Mouse (Mus musculus) ES-E14 (cell line): Measurements from ENCODE around the gene Myo1c. TPM values are rescaled to one million over a fixed set of nuclear protein-coding genes. Genes with fewer than 3 reads are reported as not detected.
"Not testable (repeated sequence)": the region's sequence is repeated elsewhere in the genome, so short reads cannot be mapped to it uniquely, and the experiment has no call there.

ENCODE experiments used
- DNase-seq: peaks from one replicate; pipeline ENCODE4 v3.0.0-alpha.2; 2013; ENCODE audit warnings: low read depth, low spot score
- H3K27ac ChIP-seq: 2 replicates; pipeline ENCODE4 v1.5.1; 2012; ENCODE audit warnings: low read depth, mild to moderate bottlenecking, low read length, moderate library complexity, mixed read lengths; ENCODE audit not compliant: poor library complexity, insufficient read depth, severe bottlenecking
- H3K36me3 ChIP-seq: 2 replicates; pipeline ENCODE4 v1.6.1; 2012; ENCODE audit warnings: mild to moderate bottlenecking, low read length, moderate library complexity, mixed read lengths; ENCODE audit not compliant: control insufficient read depth, poor library complexity, insufficient read depth, severe bottlenecking
- H3K4me1 ChIP-seq, 2 experiments: fragments of 150-350 bp in 1 of 2; sonication (generic) in 1 of 2; 2 replicates each; pipeline ENCODE4 v1.6.1; 2012; ENCODE audit warnings: low read length in 2 of 2, mild to moderate bottlenecking in 1 of 2, mixed read lengths in 1 of 2; ENCODE audit not compliant: control insufficient read depth in 2 of 2, insufficient read depth in 2 of 2, poor library complexity in 1 of 2
- H3K4me3 ChIP-seq, 2 experiments: fragments of 150-350 bp in 1 of 2; sonication (generic) in 1 of 2; 2 replicates each; pipeline ENCODE4 v1.5.1; 2012; ENCODE audit warnings: low read length in 2 of 2, low read depth in 1 of 2, mild to moderate bottlenecking in 1 of 2, mixed read lengths in 1 of 2; ENCODE audit not compliant: insufficient read depth in 1 of 2, poor library complexity in 1 of 2, severe bottlenecking in 1 of 2
- H3K9ac ChIP-seq: 2 replicates; pipeline ENCODE4 v1.6.1; 2012; ENCODE audit warnings: low read depth, mild to moderate bottlenecking, low read length, mixed read lengths; ENCODE audit not compliant: poor library complexity, insufficient read depth, severe bottlenecking
- H3K9me3 ChIP-seq: fragments of 150-350 bp; sonication (generic); 2 replicates; pipeline ENCODE4 v1.6.1; 2012; ENCODE audit warnings: low read depth, mild to moderate bottlenecking, low read length; ENCODE audit not compliant: control insufficient read depth, insufficient read depth
- CHD2 ChIP-seq: IDR thresholded peaks from 2 replicates; pipeline ENCODE4 v1.6.1; 2014; ENCODE audit warnings: mild to moderate bottlenecking, low read depth, low read length, inconsistent platforms
- HCFC1 ChIP-seq: IDR thresholded peaks from 2 replicates; pipeline ENCODE4 v1.6.1; 2012; ENCODE audit warnings: low read length, inconsistent platforms, borderline replicate concordance; ENCODE audit not compliant: insufficient read depth
- MAFK ChIP-seq: IDR thresholded peaks from 2 replicates; pipeline ENCODE4 v1.6.1; 2014; ENCODE audit warnings: mild to moderate bottlenecking, low read depth, low read length, inconsistent platforms; ENCODE audit not compliant: insufficient read depth
- ZC3H11A ChIP-seq: IDR thresholded peaks from 2 replicates; pipeline ENCODE4 v1.6.1; 2012; ENCODE audit warnings: low read depth, mild to moderate bottlenecking, inconsistent platforms, low read length, borderline replicate concordance
- ZNF384 ChIP-seq: IDR thresholded peaks from 2 replicates; pipeline ENCODE4 v1.6.1; 2012; ENCODE audit warnings: low read depth, low read length, inconsistent platforms
- in situ Hi-C, 2 experiments: fragments of 600-800 bp; cut with MboI; formaldehyde crosslinking; loops; one replicate each; pipeline ENCODE4 v1.15.1; 2025; ENCODE audit warnings: low sequenced_read_pairs in 2 of 2, inconsistent platforms in 1 of 2; ENCODE audit not compliant: unreplicated experiment in 2 of 2
- total RNA-seq: library from RNA; depleted of rRNA; stranded (reverse); fragments of 300-350 nt; gene quantifications from 2 replicates; pipeline ENCODE4 v1.2.3, GENCODE M21; 2012

The Myo1c gene
- total RNA-seq, 1 experiment: 62.8 TPM

- Histone ChIP-seq H3K9ac (no peak overlapping the region), H3K4me3 (no peak overlapping the region), H3K9me3 (no peaks in the 10 kb centered on the region), H3K27ac (no peak overlapping the region), H3K36me3 (peaks cover 17% of the 10 kb centered on the region), H3K4me1 (peaks cover 0 to 2% of the 10 kb centered on the region in 2 experiments; a peak in 1 of 4 replicates)
- DNase-seq: no peak
- TF ChIP-seq MAFK (no peak), CHD2 (no peak), HCFC1 (no peak), ZNF384 (peak; percentile 81), ZC3H11A (no peak)
- in situ Hi-C loops: no loop called here
Observed at GRCm38 (mm10) chr11:75688132-75688531, 37.8 kb downstream of the Myo1c start.

- H3K36me3 ChIP-seq: peaks cover 20% of the 10 kb centered on the region
- H3K9ac ChIP-seq: no peak overlapping the region
- in situ Hi-C loops: no loop called here
- no peak overlapping the region for H3K27ac ChIP-seq
- H3K4me1 ChIP-seq: peaks cover 0 to 6% of the 10 kb centered on the region in 2 experiments; a peak in 2 of 4 replicates
- no peak overlapping the region for H3K4me3 ChIP-seq
- no peaks in the 10 kb centered on the region for H3K9me3 ChIP-seq
- TF ChIP-seq HCFC1 (no peak), ZNF384 (no peak), ZC3H11A (no peak), MAFK (no peak), CHD2 (no peak)
- DNase-seq: no peak
Observed at GRCm38 (mm10) chr11:75689977-75690376, 39.7 kb downstream of the Myo1c start.

- Histone ChIP-seq H3K9ac (no peak overlapping the region), H3K27ac (no peak overlapping the region), H3K4me1 (peaks cover 0 to 9% of the 10 kb centered on the region in 2 experiments; a peak in 2 of 4 replicates), H3K4me3 (no peak overlapping the region), H3K36me3 (peaks cover 22% of the 10 kb centered on the region), H3K9me3 (no peaks in the 10 kb centered on the region)
- in situ Hi-C loops: no loop called here
- no peak for DNase-seq
- no peak for TF ChIP-seq ZNF384
- TF ChIP-seq CHD2: no peak
- no peak for TF ChIP-seq ZC3H11A
- no peak for TF ChIP-seq HCFC1
- TF ChIP-seq MAFK: no peak
Observed at GRCm38 (mm10) chr11:75691047-75691446, 40.7 kb downstream of the Myo1c start.

GRCm38 (mm10) chr11:75693570-75693969 is 43.3 kb downstream of the Myo1c start:
- Histone ChIP-seq H3K9me3 (no peaks in the 10 kb centered on the region), H3K36me3 (peaks cover 32% of the 10 kb centered on the region), H3K4me1 (peaks cover 0 to 9% of the 10 kb centered on the region in 2 experiments; a peak in 2 of 4 replicates), H3K4me3 (no peak overlapping the region), H3K9ac (no peak overlapping the region), H3K27ac (no peak overlapping the region)
- in situ Hi-C loops: no loop called here
- DNase-seq: no peak
- TF ChIP-seq MAFK (no peak), ZNF384 (no peak), CHD2 (no peak), HCFC1 (no peak), ZC3H11A (no peak)

- DNase-seq, H3K9me3 ChIP-seq, in situ Hi-C loops, H3K9ac ChIP-seq, H3K27ac ChIP-seq, H3K4me1 ChIP-seq, H3K4me3 ChIP-seq: not testable (repeated sequence)
- peaks cover 27% of the 10 kb centered on the region for H3K36me3 ChIP-seq
Observed at GRCm38 (mm10) chr11:75697464-75697863, 47.2 kb downstream of the Myo1c start.
